Mouse (Mus musculus): ENCODE results near the gene Tmtc2. TPM values are rescaled to one million over a fixed set of nuclear protein-coding genes. Genes with fewer than 3 reads are reported as not detected.

The Tmtc2 gene
- polyA plus RNA-seq, 1 experiment: 0.01 TPM

DNA sequence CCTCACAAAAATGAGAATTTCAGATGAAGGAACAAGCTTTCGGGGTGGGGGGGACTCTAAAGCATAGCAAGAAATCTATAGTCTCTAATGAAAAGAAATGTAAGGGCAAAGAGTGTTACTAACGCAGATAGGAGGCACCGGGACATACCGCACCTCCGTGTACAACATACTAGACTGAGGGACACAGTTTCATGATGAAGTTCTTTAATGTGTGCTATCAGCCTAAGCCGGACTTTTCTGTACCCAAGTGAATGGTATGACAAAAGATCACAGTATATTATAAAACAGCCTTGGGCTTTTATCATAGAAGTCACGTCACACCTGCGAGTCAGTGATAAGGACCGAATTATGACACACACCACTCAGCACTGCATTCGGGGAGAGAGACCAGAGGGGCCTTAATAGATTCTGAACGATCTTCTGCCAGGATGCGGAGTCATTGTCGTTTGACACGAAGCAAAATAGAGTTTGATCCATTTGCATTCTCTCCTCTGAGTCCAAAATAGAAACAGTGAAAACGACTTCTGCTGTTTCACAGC is 156.3 kb downstream of the Tmtc2 start:
- Histone ChIP-seq H3K4me1 (ENCODE audit: control insufficient read depth) (peaks cover 58% of the 10 kb centered on the region), H3K27me3 (ENCODE audit: control insufficient read depth) (no peaks in the 10 kb centered on the region), H3K9me3 (ENCODE audit: control insufficient read depth, low read length) (no peaks in the 10 kb centered on the region), H3K4me3 (replicated peaks) (peak overlapping the region; percentile 30), H3K36me3 (ENCODE audit: control insufficient read depth) (no peaks in the 10 kb centered on the region)
- TF ChIP-seq TAL1 (IDR thresholded peaks at IDR 0.05; ENCODE audit: low read length): peak; percentile 71
- no peak for TF ChIP-seq GATA1 (IDR thresholded peaks at IDR 0.05; ENCODE audit: low read length)

DNA sequence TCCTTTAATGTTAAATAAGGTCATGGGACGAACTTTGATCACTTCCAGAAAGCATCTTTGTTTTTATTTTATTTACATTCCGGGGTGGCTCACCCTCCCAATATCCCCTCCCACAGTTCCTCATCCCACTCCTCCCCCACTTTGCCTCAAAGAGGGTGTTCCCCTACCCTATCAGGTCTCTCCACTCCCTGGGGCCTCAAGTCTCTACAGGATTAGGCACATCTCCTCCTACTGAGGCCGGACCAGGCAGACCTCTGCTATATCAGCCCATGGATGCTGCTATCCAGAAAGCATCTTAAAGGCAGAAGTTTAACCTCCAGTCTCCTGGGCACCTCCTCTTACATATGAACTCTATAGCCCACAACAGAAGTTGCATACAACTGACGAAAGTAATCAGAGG is 157.7 kb downstream of the Tmtc2 start:
- TF ChIP-seq GATA1 (IDR thresholded peaks at IDR 0.05; ENCODE audit: low read length) (no peak), TAL1 (IDR thresholded peaks at IDR 0.05; ENCODE audit: low read length) (no peak)
- Histone ChIP-seq H3K27me3 (ENCODE audit: control insufficient read depth) (no peaks in the 10 kb centered on the region), H3K4me1 (ENCODE audit: control insufficient read depth) (peaks cover 57% of the 10 kb centered on the region), H3K9me3 (ENCODE audit: control insufficient read depth, low read length) (no peaks in the 10 kb centered on the region), H3K4me3 (replicated peaks) (peak overlapping the region; percentile 14), H3K36me3 (ENCODE audit: control insufficient read depth) (no peaks in the 10 kb centered on the region)

- H3K27me3 ChIP-seq (ENCODE audit: control insufficient read depth): no peaks in the 10 kb centered on the region
- H3K4me1 ChIP-seq (ENCODE audit: control insufficient read depth): peaks cover 8% of the 10 kb centered on the region
- no peaks in the 10 kb centered on the region for H3K36me3 ChIP-seq (ENCODE audit: control insufficient read depth)
- TF ChIP-seq GATA1 (IDR thresholded peaks at IDR 0.05; ENCODE audit: low read length) (no peak), TAL1 (IDR thresholded peaks at IDR 0.05; ENCODE audit: low read length) (no peak)
- no peak overlapping the region for H3K4me3 ChIP-seq (replicated peaks)
- H3K9me3 ChIP-seq (ENCODE audit: control insufficient read depth, low read length): no peaks in the 10 kb centered on the region
Observed at GRCm38 (mm10) chr10:105405856-105406527, 168.3 kb downstream of the Tmtc2 start.

GRCm38 (mm10) chr10:105403931-105404330 is 170.3 kb downstream of the Tmtc2 start:
- no peaks in the 10 kb centered on the region for H3K36me3 ChIP-seq (ENCODE audit: control insufficient read depth)
- H3K9me3 ChIP-seq (ENCODE audit: control insufficient read depth, low read length): no peaks in the 10 kb centered on the region
- no peak for TF ChIP-seq GATA1 (IDR thresholded peaks at IDR 0.05; ENCODE audit: low read length)
- no peak overlapping the region for H3K4me3 ChIP-seq (replicated peaks)
- no peaks in the 10 kb centered on the region for H3K27me3 ChIP-seq (ENCODE audit: control insufficient read depth)
- peaks cover 12% of the 10 kb centered on the region for H3K4me1 ChIP-seq (ENCODE audit: control insufficient read depth)

DNA sequence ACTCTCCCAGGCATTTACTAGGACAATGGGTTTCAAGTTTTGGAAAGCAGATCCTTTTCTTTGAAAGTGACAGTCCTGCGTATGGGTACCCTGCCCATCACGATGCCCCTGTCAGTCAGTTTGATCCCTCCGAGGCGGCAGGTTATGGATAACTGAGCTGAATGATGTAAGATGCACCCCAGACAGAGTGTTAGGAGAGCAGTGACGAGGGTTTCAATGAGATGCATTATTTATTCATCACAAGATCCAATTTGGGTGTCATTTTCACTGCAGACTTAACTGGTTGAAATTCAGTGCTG is 171.8 kb downstream of the Tmtc2 start:
- no peak for TF ChIP-seq GATA1 (IDR thresholded peaks at IDR 0.05; ENCODE audit: low read length)
- TF ChIP-seq TAL1 (IDR thresholded peaks at IDR 0.05; ENCODE audit: low read length): no peak
- no peaks in the 10 kb centered on the region for H3K9me3 ChIP-seq (ENCODE audit: control insufficient read depth, low read length)
- H3K36me3 ChIP-seq (ENCODE audit: control insufficient read depth): no peaks in the 10 kb centered on the region
- H3K27me3 ChIP-seq (ENCODE audit: control insufficient read depth): no peaks in the 10 kb centered on the region
- H3K4me3 ChIP-seq (replicated peaks): no peak overlapping the region
- H3K4me1 ChIP-seq (ENCODE audit: control insufficient read depth): peaks cover 12% of the 10 kb centered on the region

DNA sequence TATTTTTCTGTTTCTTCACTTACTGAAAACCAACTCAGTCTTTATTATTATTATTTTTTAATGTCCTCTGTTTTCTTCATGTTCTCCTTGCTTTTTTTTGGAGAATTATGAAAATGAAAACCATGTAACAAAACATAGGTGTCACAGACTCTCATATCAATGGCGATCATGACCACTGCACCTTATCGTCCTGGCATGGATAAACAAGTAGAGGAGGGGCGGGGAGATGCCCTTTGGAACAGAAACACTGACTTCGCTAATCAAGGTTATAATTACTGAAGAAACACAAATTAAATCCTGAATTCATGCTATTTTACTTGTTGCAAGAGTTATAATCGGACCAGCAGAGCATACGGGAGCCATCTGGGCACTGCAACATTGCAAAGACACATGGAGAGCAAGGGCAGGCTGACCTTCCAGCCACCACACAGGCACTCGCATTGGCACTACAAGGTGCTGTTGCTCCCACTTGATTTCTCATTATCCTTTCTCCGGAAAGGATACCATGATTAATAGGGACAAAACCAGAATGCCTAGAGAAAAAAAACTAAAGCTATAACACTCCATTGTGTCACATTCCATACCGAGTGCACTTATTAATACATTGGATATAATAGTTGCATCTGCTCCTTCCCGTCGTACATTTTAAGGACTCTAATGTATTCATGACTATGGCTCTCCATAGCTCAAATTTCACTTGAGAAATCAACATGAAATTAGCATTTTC is 172.3 kb downstream of the Tmtc2 start:
- Histone ChIP-seq H3K36me3 (ENCODE audit: control insufficient read depth) (no peaks in the 10 kb centered on the region), H3K27me3 (ENCODE audit: control insufficient read depth) (no peaks in the 10 kb centered on the region), H3K4me1 (ENCODE audit: control insufficient read depth) (peaks cover 11% of the 10 kb centered on the region), H3K4me3 (replicated peaks) (no peak overlapping the region), H3K9me3 (ENCODE audit: control insufficient read depth, low read length) (no peaks in the 10 kb centered on the region)
- TF ChIP-seq TAL1 (IDR thresholded peaks at IDR 0.05; ENCODE audit: low read length): no peak
- TF ChIP-seq GATA1 (IDR thresholded peaks at IDR 0.05; ENCODE audit: low read length): no peak

GRCm38 (mm10) chr10:105399316-105399715 is 174.9 kb downstream of the Tmtc2 start:
- peaks cover 4% of the 10 kb centered on the region; the same call in 1 of the 2 replicates for H3K4me1 ChIP-seq (ENCODE audit: control insufficient read depth)
- no peaks in the 10 kb centered on the region for H3K9me3 ChIP-seq (ENCODE audit: control insufficient read depth, low read length)
- no peaks in the 10 kb centered on the region for H3K36me3 ChIP-seq (ENCODE audit: control insufficient read depth)
- H3K27me3 ChIP-seq (ENCODE audit: control insufficient read depth): no peaks in the 10 kb centered on the region
- H3K4me3 ChIP-seq (replicated peaks): no peak overlapping the region
- TF ChIP-seq TAL1 (IDR thresholded peaks at IDR 0.05; ENCODE audit: low read length): no peak
- TF ChIP-seq GATA1 (IDR thresholded peaks at IDR 0.05; ENCODE audit: low read length): no peak

DNA sequence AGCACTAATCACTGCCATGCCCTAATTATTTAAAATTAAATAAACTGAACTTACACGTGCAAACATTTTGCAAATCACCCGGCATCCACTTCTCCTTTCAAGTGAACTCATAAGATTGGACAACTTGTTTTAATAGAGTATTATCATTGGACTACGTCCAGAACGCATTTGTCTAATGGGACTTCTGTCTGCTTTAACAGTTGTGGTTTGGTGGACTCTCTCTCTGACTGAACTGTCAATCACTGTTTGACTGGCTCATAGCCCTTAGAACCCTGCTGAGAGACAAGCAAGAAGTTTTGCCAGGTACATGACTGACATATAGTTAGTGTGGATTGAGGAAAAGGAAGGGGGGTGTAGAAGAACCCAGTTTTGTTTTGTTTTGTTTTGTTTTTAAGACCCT is 190.2 kb downstream of the Tmtc2 start:
- no peaks in the 10 kb centered on the region for H3K9me3 ChIP-seq (ENCODE audit: control insufficient read depth, low read length)
- H3K36me3 ChIP-seq (ENCODE audit: control insufficient read depth): no peaks in the 10 kb centered on the region
- TF ChIP-seq GATA1 (IDR thresholded peaks at IDR 0.05; ENCODE audit: low read length) (no peak), TAL1 (IDR thresholded peaks at IDR 0.05; ENCODE audit: low read length) (no peak)
- H3K4me1 ChIP-seq (ENCODE audit: control insufficient read depth): no peaks in the 10 kb centered on the region
- no peaks in the 10 kb centered on the region for H3K27me3 ChIP-seq (ENCODE audit: control insufficient read depth)
- no peak overlapping the region for H3K4me3 ChIP-seq (replicated peaks)

DNA sequence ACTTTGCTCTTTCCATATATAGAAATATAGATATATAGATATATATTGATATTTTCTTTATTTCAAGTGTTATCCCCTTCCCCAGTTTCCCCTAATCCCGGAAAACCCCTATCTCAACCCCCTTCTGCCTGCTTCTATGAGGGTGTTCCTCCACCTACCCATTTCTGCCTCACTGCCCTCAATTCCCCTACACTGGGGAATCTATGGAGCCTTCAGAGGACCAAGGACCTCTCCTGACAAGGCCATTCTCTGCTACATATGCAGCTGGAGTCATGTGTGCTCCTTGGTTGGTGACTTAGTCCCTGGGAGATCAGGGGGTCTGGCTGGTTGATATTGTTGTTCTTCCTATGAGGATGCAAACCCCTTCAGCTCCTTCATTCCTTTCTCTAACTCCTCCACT is 192.5 kb downstream of the Tmtc2 start:
- Histone ChIP-seq H3K4me3 (replicated peaks) (no peak overlapping the region), H3K27me3 (ENCODE audit: control insufficient read depth) (no peaks in the 10 kb centered on the region), H3K36me3 (ENCODE audit: control insufficient read depth) (no peaks in the 10 kb centered on the region), H3K9me3 (ENCODE audit: control insufficient read depth, low read length) (no peaks in the 10 kb centered on the region), H3K4me1 (ENCODE audit: control insufficient read depth) (no peaks in the 10 kb centered on the region)
- TF ChIP-seq GATA1 (IDR thresholded peaks at IDR 0.05; ENCODE audit: low read length): no peak
- TF ChIP-seq TAL1 (IDR thresholded peaks at IDR 0.05; ENCODE audit: low read length): no peak
